Mouse (Mus musculus): ENCODE results near the gene Astl.
A peak's percentile ranks its signal among the peaks of the same experiment; 100 is the strongest.

The Astl gene

DNA sequence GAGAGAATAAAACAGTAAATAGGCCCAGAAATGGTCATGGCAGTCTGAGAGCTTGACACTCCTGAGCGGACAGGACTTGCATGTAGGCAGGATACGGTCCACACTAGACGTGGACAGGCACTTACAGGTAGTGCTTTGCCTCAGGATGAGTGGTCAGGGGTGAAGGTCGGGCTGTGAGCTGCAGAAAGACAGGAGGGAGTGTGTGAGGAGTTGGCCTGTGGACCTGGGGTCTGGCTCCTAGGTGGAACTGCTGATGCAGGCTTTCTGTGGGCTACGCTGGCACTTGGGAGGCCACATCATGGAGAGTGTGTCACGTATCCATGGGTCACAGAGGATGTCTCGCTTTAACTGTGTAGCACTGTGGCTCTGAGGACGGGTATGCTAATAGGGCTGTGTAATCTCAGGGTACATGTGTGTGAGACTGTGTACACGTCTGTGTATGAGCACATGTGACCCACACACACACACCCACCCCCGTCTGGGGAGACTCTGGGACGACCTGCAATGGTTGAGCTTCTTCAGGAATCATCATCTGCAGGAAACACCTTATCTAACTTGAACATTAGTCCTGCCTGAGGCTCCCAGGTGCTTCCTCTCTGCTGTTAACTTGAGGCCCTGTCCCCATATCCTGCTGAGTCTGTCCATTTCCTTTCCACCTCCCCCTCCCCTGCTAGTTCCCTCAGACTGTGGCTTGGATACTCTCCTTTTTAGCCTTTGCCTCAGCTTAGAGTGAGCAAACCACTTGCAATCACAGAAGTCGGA lies 10.2 kb upstream of the Astl start:
- DNase-seq, result peak; percentile 40

DNA sequence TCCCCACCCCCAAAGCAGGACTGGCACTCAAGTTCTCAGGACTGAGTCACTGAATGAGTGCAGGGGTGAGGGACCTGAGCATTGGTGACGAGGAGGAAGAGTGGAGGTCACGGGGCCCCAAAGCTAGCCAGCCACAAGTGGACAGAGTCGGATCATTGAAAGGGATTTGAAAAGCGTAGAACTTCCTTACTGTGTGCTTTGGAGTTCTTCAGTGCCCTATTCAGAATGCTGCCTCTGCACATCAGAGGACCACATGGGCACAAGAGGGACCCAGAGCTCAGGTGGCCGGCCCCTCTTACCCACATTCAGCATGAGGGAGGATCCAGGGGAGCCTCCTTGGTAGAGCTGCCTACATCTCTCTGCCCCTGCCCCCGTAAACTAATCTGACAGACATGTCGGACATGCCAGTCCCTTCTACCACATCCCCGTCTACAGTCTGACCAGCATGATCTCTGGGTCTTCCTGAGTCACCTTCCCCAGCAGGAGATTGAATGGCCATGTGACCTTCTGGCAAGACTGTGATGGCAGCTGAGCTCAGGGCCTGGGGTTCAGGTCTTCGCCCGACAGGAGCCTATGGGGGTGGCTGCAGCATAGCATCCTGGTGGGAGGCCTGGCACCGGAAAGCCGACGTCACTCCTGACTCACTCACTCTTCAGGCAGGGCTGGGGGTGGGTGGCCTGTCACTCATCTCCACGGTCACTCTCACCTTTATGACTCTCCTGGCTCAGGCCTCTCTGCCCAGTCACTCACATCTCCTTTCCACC lies 5.5 kb upstream of the Astl start:
- no peak for DNase-seq

DNA sequence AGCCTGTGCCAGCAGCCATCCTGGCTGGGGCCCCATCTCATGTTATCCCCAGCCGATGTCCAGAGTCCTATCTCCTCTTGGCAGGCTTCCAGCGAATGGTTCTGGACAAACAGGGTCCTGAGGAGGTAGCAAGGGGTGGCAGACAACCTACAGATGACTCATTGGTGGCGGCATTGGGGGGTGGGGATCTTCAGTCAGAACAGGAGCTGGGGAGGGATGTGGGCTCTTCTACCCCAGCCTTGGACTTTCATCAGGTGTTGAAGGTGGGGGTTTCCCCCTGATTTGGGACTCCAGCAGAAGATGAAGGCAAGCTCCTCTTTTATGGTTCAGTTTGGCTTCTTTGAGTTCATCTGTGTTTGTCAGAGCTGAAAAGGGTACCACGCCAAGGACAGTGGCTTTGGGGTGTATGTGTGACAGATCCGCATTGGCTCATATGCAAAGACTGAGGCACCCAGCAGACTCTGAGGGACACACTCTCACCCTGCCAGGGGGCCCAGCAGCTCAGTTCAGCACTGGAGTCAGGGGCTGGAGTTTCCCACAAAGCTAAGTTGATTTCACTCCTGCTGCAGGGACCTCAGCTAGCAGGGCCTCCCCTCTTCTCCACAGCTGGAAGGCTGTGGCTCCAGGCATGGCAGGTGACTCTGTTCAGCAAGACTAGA lies 4.4 kb upstream of the Astl start:
- DNase-seq, result peak; percentile 22

DNA sequence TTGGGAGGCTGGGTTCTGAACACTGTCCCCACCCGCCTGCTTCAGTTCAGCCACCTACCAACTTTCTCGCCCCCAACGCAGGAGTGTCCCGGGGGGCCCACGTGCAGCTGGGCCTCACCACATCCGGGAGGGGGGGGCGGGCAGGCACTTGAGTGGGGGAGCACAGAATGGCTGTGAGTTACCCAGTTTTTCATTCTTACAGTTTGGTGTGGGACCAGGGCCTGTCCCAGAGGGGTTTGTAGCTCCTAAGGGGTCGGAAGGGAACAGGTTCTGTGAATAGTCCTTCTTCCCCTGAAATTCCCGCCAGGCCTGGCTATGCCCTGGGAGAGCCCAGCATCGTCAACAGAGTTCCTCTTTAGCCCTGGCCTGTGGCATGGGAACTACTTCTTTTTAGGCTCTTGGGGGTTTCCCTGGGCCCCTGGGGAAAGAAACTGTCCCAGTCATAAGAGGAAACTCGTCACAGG lies 3.3 kb upstream of the Astl start:
- DNase-seq, result peak; percentile 25

DNA sequence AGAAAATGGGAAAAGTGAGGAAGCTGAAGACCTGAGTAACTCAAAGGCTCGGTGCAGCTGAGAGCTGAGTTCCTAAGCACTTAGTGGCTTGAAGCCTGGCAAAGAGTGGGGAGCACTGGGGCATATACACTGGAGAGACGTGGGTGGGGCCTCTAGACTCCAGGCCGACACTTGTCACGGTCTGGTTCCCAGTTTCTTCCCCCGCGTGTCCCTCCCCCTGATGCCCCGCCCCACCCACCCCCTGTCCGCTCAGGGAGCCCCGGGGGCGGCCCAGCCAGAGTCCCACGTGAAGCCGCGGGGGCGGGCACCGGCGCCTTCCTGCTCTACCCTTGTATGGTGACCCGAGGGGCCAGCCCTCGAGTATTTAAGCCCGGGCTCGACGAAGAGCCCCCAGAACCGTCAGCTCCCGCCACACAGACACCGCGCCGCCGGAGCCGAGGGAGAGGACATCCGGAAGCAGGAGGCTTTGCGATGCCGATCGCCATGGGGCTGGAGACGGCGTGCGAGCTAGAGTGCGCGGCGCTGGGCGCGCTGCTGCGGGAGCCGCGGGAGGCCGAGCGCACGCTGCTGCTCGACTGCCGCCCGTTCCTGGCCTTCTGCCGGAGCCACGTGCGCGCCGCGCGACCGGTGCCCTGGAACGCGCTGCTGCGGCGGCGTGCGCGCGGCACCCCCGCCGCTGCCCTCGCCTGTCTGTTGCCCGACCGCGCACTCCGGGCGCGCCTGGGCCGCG lies 2.5 kb upstream of the Astl start, which contains the start of gene Dusp2:
Gene Dusp2, plus strand, starts transcription at position 393 of the 730 bp plus-strand sequence.
- DNase-seq, result peak; percentile 82

DNA sequence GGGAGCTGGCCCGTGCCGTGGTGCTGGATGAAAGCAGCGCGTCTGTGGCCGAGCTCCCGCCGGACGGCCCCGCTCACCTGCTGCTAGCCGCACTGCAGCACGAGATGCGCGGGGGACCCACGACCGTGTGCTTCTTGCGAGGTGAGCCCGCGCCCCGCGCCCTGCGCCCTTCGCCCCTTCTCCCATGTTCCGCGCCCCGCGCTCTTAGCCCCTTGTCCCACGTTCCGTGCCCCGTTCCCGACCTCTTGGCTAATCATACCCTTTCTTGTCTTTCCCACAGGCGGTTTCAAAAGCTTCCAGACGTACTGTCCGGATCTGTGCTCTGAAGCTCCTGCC lies 2.0 kb upstream of the Astl start:
- no peak for DNase-seq

DNA sequence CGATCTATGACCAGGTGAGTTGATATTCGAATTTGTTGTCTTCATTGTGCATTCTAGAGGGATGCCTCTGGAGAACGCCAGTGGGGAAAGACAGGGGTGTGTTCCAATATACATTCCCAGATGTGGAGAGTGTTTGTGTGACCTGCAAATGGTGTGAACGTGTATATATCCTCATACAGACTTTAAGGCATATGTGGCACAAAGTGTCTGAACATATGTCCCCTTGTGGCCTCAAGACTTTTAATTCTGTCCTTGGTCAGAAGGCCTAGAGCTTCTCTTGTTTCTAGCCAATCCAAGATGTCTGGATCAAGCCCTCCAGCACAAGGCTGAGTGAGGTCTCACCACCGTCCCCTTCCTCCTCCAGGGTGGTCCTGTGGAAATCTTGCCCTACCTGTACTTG lies 1.6 kb upstream of the Astl start:
- DNase-seq, result no peak

DNA sequence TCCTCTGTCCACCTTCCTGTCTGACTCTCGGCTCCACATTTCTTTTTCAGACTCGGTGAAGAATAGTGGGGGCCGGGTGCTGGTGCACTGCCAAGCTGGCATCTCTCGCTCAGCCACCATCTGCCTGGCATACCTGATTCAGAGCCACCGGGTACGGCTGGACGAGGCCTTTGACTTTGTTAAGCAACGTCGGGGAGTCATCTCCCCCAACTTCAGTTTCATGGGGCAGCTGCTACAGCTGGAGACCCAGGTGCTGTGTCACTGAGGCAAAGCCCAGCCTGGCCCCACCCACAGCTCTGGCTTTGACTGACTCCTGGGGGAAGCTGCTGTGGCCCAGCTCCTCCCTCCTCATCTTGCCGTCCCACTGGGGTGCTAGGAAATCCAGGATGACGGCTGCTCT lies 908 bp upstream of the Astl start:
- DNase-seq, result peak; percentile 54

DNA sequence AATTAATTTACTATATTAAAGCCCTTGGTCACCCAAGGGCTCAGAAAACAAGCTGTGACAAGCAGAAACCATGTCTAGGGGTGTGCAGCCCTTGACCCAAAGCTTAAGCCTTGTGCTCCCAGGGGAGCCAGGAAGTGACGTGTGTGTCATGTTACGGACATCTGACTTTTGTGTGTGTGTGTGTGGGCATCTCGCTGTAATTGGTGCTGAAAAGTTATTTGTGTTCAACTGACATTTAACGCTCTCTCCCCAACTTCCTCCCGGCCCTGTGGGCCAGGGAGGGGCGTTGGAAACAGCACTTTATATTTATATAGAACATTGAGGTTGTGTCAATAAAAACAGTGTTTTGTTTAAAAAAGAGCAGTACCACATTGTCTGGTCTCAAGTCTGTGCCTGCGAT lies 427 bp upstream of the Astl start:
- no peak for DNase-seq

DNA sequence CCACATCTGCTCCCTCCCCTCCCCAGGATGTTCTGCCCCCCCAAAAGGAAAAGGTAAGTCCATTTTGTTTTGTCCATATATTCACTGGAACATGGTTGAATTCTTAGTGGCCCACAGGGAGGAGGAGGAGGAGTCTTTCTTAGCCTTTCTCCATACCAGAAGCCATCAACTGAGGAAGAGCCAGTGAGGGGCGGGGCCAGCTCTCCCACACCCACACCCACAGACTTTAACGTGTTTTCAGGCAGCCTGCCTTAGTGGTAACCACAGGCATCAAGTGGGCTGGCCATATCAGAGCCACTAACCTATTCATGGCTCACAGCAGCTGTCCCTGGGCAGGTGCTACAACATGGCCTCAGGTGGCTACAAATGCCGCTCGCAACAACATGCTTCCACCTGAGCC lies 394 bp downstream of the Astl start:
- no peak for DNase-seq

DNA sequence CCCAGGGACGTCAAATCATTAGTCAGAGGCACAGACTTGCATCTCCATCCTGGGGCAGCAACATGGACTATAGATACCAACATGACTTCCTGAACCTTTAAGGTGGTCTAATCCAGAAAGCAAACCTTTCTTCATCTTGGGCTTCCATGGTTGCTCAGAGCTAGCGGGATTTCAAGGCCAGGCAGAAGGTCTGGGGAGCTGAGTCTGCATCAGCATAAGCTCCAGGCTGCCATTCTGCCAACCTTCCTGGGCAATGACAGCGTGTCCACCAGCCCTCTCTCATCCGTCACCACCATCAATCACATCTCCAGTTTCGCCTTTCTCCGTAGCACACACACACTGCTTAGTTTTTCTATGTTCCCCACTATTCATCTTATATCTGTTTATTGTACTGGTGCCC lies 823 bp downstream of the Astl start:
- no peak for DNase-seq

DNA sequence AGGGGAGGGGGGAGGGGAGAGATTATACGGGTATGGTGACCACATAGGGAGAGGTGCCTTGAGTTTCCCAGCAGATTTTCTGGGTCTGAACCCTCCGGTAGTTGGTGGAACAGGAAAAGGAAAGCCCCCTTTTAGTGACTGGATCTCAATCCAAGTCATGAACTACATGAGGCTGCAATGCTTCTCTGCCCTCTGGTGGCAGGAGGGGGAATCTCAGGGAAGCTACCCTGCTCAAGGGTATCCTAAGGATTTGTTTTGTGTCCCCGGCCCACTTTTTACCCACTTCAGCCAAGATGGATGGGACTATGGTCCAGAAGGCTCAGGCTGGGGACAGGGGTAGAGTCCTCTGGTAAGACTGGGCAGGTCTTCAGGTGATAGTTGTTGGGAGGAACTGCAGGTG lies 2.7 kb downstream of the Astl start:
- DNase-seq, result peak; percentile 64

DNA sequence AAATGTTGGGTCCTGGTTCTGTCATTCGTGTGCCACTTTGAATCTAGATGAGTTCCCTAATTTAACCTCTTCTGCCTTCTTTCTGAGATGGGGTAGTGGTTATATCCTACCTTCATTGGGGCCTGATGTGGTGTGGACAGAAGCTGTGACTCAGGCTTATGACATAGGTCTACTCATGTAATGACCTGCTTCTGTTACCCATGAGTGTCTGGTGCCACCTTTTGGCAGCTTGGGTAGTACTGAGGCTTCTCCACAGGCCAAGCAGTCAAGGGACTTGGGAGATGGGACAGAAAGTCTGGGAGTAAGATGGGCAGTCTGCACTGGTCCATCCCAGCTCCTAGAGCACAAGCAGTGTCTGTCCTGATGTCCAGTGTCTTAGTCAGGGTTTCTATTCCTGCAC lies 7.9 kb downstream of the Astl start:
- no peak for DNase-seq

DNA sequence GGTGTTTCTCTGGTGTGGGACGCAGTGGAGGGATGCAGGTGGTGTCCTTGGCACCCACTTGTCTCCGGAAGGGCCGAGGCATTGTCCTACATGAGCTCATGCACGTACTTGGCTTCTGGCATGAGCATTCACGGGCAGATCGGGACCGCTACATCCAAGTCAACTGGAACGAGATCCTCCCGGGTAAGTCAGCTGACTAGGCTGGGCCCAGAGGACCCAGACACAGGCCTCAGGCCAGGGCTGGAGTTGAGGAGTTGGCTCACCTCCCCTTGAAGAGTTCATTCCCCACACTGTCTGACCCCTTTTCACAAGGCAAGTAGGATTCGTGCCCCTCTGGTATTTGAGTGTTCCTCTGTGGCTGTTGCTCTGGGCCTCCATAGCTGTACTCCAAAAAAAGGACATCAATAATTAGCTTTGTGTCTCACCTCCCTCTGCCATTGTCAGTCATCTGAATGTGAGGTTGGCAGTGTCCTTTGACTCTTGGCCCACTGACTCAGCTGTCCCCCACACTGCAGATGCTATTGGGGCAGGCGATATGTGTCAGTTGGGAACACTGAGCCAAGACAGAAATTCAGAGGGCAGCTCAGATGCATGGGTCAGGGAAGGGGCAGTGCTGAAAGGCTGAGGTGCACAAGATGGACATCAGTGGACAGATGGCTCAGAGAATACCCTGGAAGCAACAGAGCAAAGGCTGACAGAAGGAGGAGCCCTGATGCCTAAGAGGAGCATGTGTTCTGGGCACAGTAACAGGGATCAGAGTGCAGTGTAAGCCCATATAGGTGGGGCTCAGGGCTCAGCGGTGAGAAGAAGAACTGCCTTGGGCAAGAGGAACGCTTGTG lies 8.9 kb downstream of the Astl start:
- DNase-seq, result no peak

DNA sequence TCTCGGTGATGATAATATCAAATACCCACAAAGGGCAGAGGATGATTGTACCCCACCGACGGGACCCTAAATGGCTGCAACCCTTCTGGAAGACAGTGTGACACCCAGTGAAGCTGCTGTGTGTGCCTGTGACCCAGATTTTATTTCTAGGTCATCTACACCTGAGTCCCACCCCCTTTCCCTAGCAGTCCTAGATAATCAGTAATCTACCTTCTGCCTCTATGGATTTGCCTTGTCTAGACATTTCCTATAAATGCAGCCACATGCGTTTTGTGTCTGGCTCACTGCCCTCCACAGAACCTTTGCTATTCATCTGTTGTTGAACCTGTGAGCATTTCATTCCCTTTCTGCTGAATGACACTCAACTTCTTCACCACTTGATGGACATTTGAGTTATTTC lies 15.4 kb downstream of the Astl start:
- no peak for DNase-seq

DNA sequence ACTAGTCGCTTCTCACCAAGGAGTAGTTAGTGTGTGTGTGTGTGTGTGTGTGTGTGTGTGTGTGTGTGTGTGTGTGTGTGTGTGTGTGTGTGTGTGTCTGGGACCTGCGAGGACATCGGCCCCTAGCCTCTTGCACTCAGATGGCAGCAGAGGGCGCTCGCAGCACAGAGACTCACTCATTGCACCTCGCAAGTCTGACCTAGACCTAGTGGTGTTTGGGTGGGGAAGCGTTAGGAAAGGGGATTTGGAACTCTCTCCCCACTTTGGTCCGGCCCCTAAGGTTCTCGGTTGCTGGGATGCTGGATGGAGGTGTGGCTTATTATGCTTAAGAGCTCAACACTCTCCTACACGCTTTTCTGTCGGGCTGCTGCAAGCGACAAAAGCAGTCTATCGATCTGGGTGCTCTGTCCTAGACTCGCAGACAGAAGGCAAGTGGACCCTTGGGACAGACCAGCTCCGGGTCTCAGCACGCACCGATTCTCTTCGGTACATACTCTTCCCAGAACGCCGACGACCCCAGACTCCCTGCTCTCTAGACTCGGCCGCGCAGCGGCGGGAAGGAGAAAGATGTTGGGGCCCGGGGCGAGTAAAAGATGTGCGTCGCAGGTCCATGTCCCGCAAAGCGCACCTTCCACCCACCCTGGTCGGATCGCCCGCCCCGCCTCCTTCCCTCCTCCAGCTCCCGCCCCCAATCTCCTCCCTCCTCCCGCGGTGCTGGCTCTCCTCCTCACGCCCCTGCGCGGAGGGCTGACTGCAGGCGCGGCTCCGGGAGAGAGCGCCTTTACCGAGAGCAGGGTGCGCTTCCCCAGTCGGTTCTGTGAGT lies 24.2 kb downstream of the Astl start, which contains the start of gene Adra2b:
Gene Adra2b, plus strand, starts transcription at position 750 of the 823 bp plus-strand sequence.
- DNase-seq, result peak; percentile 93

DNA sequence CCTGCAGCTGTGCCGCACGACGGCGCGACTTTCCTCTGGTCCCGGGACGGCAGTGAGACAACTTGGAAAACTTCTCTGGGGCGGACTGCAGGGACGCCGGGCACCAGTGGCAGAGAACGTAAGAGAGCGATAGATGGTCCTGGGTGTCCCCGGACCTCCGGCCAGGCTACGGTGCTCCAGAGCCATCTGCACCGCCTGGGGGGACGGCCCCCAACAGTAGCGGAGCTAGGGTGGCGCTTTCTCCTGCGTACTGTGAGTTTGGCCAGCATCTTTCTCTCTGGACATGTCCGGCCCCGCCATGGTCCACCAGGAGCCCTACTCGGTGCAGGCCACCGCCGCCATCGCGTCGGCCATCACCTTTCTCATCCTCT lies 24.8 kb downstream of the Astl start:
- no peak for DNase-seq

DNA sequence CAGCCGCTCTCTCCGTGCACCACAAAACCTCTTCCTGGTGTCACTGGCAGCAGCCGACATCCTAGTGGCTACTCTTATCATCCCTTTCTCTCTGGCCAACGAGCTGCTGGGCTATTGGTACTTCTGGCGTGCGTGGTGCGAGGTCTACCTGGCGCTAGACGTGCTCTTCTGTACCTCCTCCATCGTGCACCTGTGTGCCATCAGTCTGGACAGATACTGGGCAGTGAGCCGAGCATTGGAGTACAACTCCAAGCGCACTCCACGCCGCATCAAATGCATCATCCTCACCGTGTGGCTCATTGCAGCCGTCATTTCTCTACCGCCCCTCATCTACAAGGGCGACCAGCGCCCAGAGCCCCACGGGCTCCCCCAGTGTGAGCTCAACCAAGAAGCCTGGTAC lies 25.3 kb downstream of the Astl start:
- DNase-seq, result peak; percentile 36

DNA sequence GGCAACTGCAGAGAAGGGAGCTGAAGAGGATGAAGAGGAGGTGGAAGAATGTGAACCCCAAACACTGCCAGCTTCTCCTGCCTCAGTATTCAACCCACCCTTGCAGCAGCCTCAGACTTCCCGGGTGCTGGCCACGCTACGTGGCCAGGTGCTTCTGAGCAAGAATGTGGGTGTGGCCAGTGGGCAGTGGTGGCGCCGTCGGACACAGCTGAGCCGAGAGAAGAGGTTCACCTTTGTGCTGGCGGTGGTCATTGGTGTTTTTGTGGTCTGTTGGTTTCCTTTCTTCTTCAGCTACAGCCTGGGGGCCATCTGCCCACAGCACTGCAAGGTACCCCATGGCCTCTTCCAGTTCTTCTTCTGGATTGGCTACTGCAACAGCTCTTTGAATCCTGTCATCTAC lies 26.0 kb downstream of the Astl start:
- DNase-seq, result peak; percentile 72

DNA sequence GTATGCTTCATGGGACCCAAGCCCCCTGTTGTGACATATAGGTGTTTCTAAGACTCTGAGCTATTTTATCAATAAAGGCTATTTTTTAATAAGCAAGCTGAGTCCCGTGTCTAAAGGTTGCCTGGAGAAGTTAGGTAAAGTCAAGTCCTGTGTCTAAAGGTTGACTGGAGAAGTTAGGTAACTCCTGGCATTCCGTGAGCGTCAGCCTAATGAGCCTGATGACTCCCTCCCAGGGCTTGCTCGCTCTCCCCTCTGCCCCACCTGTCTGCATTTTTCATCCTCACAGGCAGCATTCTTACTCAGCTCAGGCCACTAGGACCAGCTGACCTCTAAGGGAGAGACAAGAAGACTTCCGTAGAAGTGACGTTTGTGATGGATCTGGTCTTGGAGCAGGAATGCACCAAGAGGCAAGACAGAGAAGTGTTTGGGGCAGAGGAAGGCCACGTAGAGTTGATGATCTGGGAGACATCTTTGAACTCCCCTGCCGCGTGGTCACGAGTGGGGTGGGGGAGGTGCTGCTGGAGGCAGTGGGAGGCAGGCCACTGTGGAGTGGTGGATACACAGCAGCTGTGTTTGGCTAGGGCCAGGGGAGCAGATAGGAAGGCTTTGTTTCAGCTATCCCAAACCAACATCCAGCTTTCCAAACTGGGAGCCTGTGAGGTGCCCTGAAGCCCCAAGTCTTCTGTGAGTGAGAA lies 28.8 kb downstream of the Astl start:
- DNase-seq, result no peak

All from liver (tissue).